Mouse (Mus musculus) CH12.LX (cell line): ENCODE data around the gene Trim15. TPM values are rescaled to one million over a fixed set of nuclear protein-coding genes. Genes with fewer than 3 reads are reported as not detected.

Source experiments
- DNase-seq: peaks from one replicate; pipeline ENCODE4 v3.0.0-alpha.2; 2013; ENCODE audit errors: extremely low read depth
- H3K27ac ChIP-seq: 2 replicates; pipeline ENCODE4 v1.5.1; 2012; ENCODE audit warnings: low read depth, mild to moderate bottlenecking, control low read depth, moderate library complexity; ENCODE audit not compliant: insufficient read depth
- H3K27me3 ChIP-seq: replicated peaks from 2 replicates; pipeline ENCODE3; 2012; ENCODE audit warnings: inconsistent platforms
- H3K36me3 ChIP-seq, 2 experiments: replicated peaks in 1 of 2; 2 replicates each; pipeline versions ENCODE3 to v1.6.1; 2012; ENCODE audit warnings: inconsistent platforms in 1 of 2, low read length in 1 of 2, mild to moderate bottlenecking in 1 of 2, mixed read lengths in 1 of 2, moderate library complexity in 1 of 2; ENCODE audit not compliant: control insufficient read depth in 1 of 2, insufficient read depth in 1 of 2
- H3K4me1 ChIP-seq, 2 experiments: 2 replicates each; pipeline ENCODE4 v1.6.1; 2012; ENCODE audit warnings: inconsistent platforms in 1 of 2, moderate library complexity in 1 of 2; ENCODE audit not compliant: insufficient read depth in 2 of 2, control insufficient read depth in 1 of 2
- H3K4me2 ChIP-seq: 2 replicates; pipeline ENCODE4 v1.6.1; 2012; ENCODE audit warnings: low read depth, mild to moderate bottlenecking, control low read depth; ENCODE audit not compliant: poor library complexity, insufficient read depth, severe bottlenecking
- H3K4me3 ChIP-seq, 3 experiments: fragments of 150-350 bp in 1 of 3; sonication (generic) in 1 of 3; replicated peaks in 1 of 3; 2 replicates each; pipeline versions ENCODE3 to v1.5.1; 2011 to 2012; ENCODE audit warnings: low read depth in 2 of 3, low read length in 2 of 3, mild to moderate bottlenecking in 2 of 3, moderate library complexity in 2 of 3, control low read depth in 1 of 3, improper control_type of control experiment in 1 of 3, inconsistent platforms in 1 of 3, mixed read lengths in 1 of 3; ENCODE audit not compliant: poor library complexity in 1 of 3
- H3K79me2 ChIP-seq: replicated peaks from 2 replicates; pipeline ENCODE4 v1.6.1; 2012; ENCODE audit warnings: mild to moderate bottlenecking, moderate library complexity; ENCODE audit not compliant: control insufficient read depth, poor library complexity, insufficient read depth, severe bottlenecking; ENCODE audit errors: extremely low read depth
- H3K9ac ChIP-seq: 2 replicates; pipeline ENCODE4 v1.6.1; 2012; ENCODE audit warnings: low read depth, mild to moderate bottlenecking, control low read depth, moderate library complexity; ENCODE audit not compliant: insufficient read depth
- H3K9me3 ChIP-seq: replicated peaks from 2 replicates; pipeline ENCODE3; 2012; ENCODE audit warnings: low read length, inconsistent platforms, mixed read lengths
- BHLHE40 ChIP-seq: IDR thresholded peaks from 2 replicates; pipeline ENCODE4 v1.6.1; 2011; ENCODE audit warnings: mild to moderate bottlenecking, low read depth, low read length, improper control_type of control experiment
- CHD2 ChIP-seq: IDR thresholded peaks from 2 replicates; pipeline ENCODE4 v1.6.1; 2011; ENCODE audit warnings: low read length, improper control_type of control experiment
- CTCF ChIP-seq, 2 experiments: IDR thresholded peaks in 1 of 2; conservative IDR thresholded peaks in 1 of 2; 2 replicates each; pipeline ENCODE4 v1.5.1; 2011 to 2012; ENCODE audit warnings: low read depth in 2 of 2, low read length in 2 of 2, improper control_type of control experiment in 1 of 2, inconsistent platforms in 1 of 2, mild to moderate bottlenecking in 1 of 2, moderate library complexity in 1 of 2
- ELF1 ChIP-seq: IDR thresholded peaks from 2 replicates; pipeline ENCODE4 v1.6.1; 2014; ENCODE audit warnings: low read depth, mild to moderate bottlenecking, inconsistent platforms, low read length, improper control_type of control experiment
- ETS1 ChIP-seq: conservative IDR thresholded peaks from 2 replicates; pipeline ENCODE4 v1.6.1; 2012; ENCODE audit warnings: low read depth, mild to moderate bottlenecking, inconsistent platforms, low read length, improper control_type of control experiment, moderate library complexity
- GABPA ChIP-seq: IDR thresholded peaks from 2 replicates; pipeline ENCODE4 v1.6.1; 2012; ENCODE audit warnings: low read depth, low read length, improper control_type of control experiment, inconsistent platforms; ENCODE audit not compliant: insufficient replicate concordance
- IRF4 ChIP-seq: IDR thresholded peaks from 2 replicates; pipeline ENCODE4 v1.6.1; 2014; ENCODE audit warnings: low read depth, mild to moderate bottlenecking, inconsistent platforms, low read length, improper control_type of control experiment
- JUND ChIP-seq: conservative IDR thresholded peaks from 2 replicates; pipeline ENCODE4 v1.6.1; 2011; ENCODE audit warnings: low read depth, low read length, improper control_type of control experiment
- MAX ChIP-seq: IDR thresholded peaks from 2 replicates; pipeline ENCODE4 v1.6.1; 2011; ENCODE audit warnings: low read length, improper control_type of control experiment
- MEF2A ChIP-seq: IDR thresholded peaks from 2 replicates; pipeline ENCODE4 v1.6.1; 2014; ENCODE audit warnings: low read depth, mild to moderate bottlenecking, inconsistent platforms, low read length, improper control_type of control experiment, borderline replicate concordance
- MXI1 ChIP-seq: IDR thresholded peaks from 2 replicates; pipeline ENCODE4 v1.6.1; 2011; ENCODE audit warnings: mild to moderate bottlenecking, low read depth, low read length, improper control_type of control experiment
- MYC ChIP-seq: IDR thresholded peaks from 2 replicates; pipeline ENCODE4 v1.6.1; 2011; ENCODE audit warnings: low read depth, mild to moderate bottlenecking, improper control_type of control experiment, low read length
- NELFE ChIP-seq: IDR thresholded peaks from 2 replicates; pipeline ENCODE4 v1.6.1; 2011; ENCODE audit warnings: low read depth, low read length, improper control_type of control experiment
- NRF1 ChIP-seq: IDR thresholded peaks from 2 replicates; pipeline ENCODE4 v1.6.1; 2014; ENCODE audit warnings: low read depth, mild to moderate bottlenecking, inconsistent platforms, low read length, improper control_type of control experiment, moderate library complexity
- POLR2A ChIP-seq: IDR thresholded peaks from 2 replicates; pipeline ENCODE4 v1.6.1; 2011; ENCODE audit warnings: low read depth, mild to moderate bottlenecking, improper control_type of control experiment, low read length
- POLR2AphosphoS2 ChIP-seq: IDR thresholded peaks from 2 replicates; pipeline ENCODE4 v1.6.1; 2011; ENCODE audit warnings: low read depth, low read length, improper control_type of control experiment
- RAD21 ChIP-seq: IDR thresholded peaks from 2 replicates; pipeline ENCODE4 v1.6.1; 2011; ENCODE audit warnings: low read depth, mild to moderate bottlenecking, low read length, improper control_type of control experiment, moderate library complexity
- SMC3 ChIP-seq: IDR thresholded peaks from 2 replicates; pipeline ENCODE4 v1.6.1; 2011; ENCODE audit warnings: low read depth, low read length, improper control_type of control experiment
- ZMIZ1 ChIP-seq: IDR thresholded peaks from 2 replicates; pipeline ENCODE4 v1.6.1; 2012; ENCODE audit warnings: low read depth, mild to moderate bottlenecking, inconsistent platforms, low read length, improper control_type of control experiment
- ZNF384 ChIP-seq: IDR thresholded peaks from 2 replicates; pipeline ENCODE4 v1.6.1; 2012; ENCODE audit warnings: low read depth, low read length, improper control_type of control experiment, inconsistent platforms
- dilution Hi-C: fragments of 300-500 bp; cut with MboI; formaldehyde crosslinking; loops from 2 replicates; pipeline ENCODE4 v1.14.3; 2020; ENCODE audit warnings: low sequenced_read_pairs; ENCODE audit not compliant: extremely low pct_unique_long_range_greater_than_20kb, extremely low pct_ligation_motif_present
- in situ Hi-C: fragments of 300-500 bp; cut with MboI; formaldehyde crosslinking; loops from 3 replicates; pipeline ENCODE4 v1.14.3; 2019; ENCODE audit warnings: low sequenced_read_pairs, low pct_ligation_motif_present, low pct_unique_long_range_greater_than_20kb, mixed read lengths
- polyA plus RNA-seq: library from polyadenylated mRNA; unstranded; fragments of >175 nt; gene quantifications from 2 replicates; pipeline ENCODE4 v1.2.1, GENCODE M21; 2012; ENCODE audit warnings: low read depth; ENCODE audit not compliant: insufficient read length
- total RNA-seq, 2 experiments: library from RNA; depleted of rRNA; stranded (reverse); fragments of 300-350 nt in 1 of 2; fragments of >200 nt in 1 of 2; gene quantifications; 2 replicates each; pipeline ENCODE4 v1.2.3; 2012 to 2014

Trim15 gene
- total and polyA plus RNA-seq, 3 experiments, result not detected

- TF ChIP-seq MEF2A, result no peak
- no peak for TF ChIP-seq NRF1
These were observed 48.1 kb upstream of the Trim15 start (continued) for GRCm38 (mm10) chr17:36915076-36915475.

- peak; percentile 82 for DNase-seq
- dilution Hi-C loops (no loop called here), in situ Hi-C loops (loop anchor here (10.0 kb wide), 2 partner anchors 81 to 291 kb away; partner anchors contain the start of gene Olfr94)
- H3K79me2 ChIP-seq, result no peaks in the 10 kb centered on the region
- H3K27ac ChIP-seq, result no peak overlapping the region
- H3K4me3 ChIP-seq, result no peak overlapping the region
- H3K9me3 ChIP-seq, result no peaks in the 10 kb centered on the region
- no peak overlapping the region for H3K9ac ChIP-seq
- H3K4me1 ChIP-seq, result 0 out of 4 replicates have a peak, but pooled peaks cover 3 to 4% of the 10 kb centered on the region in 2 experiments
- no peak overlapping the region for H3K4me2 ChIP-seq
- peaks cover 4% of the 10 kb centered on the region for H3K27me3 ChIP-seq
- TF ChIP-seq MYC (0 out of 2 replicates have a peak, but pooled peaks have one; percentile 35), SMC3 (peak; percentile 84), GABPA (no peak), RAD21 (peak; percentile 49), ZNF384 (no peak), JUND (0 out of 2 replicates have a peak, but pooled peaks have one; percentile 12), CTCF (conservative IDR thresholded peaks at IDR 0.05 in 1 of 2, IDR thresholded peaks at IDR 0.05 in 1 of 2; ENCODE audit: low read depth in 2 of 2, low read length in 2 of 2) (peak; percentile 66 to 89)
- H3K36me3 ChIP-seq, result no peaks in the 10 kb centered on the region
These were observed 47.1 kb upstream of the Trim15 start for GRCm38 (mm10) chr17:36914108-36914507.

- TF ChIP-seq ELF1 (no peak), ZMIZ1 (no peak), ETS1 (no peak), CTCF (conservative IDR thresholded peaks at IDR 0.05 in 1 of 2, IDR thresholded peaks at IDR 0.05 in 1 of 2; ENCODE audit: low read depth in 2 of 2, low read length in 2 of 2) (no peak), MXI1 (no peak), NELFE (no peak), POLR2AphosphoS2 (no peak), MAX (no peak), MYC (no peak), POLR2A (no peak), IRF4 (no peak), CHD2 (no peak), BHLHE40 (no peak), NRF1 (no peak)
- no peak overlapping the region for H3K27ac ChIP-seq
- H3K36me3 ChIP-seq, result no peaks in the 10 kb centered on the region
- dilution Hi-C loops (no loop called here), in situ Hi-C loops (loop anchor here (10.0 kb wide), 2 partner anchors 83 to 293 kb away; partner anchors contain the start of gene Olfr94)
- H3K27me3 ChIP-seq, result peaks cover 6% of the 10 kb centered on the region
- H3K4me3 ChIP-seq, result no peak overlapping the region
- DNase-seq, result no peak
- no peaks in the 10 kb centered on the region for H3K79me2 ChIP-seq
- H3K4me2 ChIP-seq, result no peak overlapping the region
- H3K4me1 ChIP-seq, result peaks cover 4 to 9% of the 10 kb centered on the region in 2 experiments; a peak in 2 of 4 replicates
- no peak overlapping the region for H3K9ac ChIP-seq
- no peaks in the 10 kb centered on the region for H3K9me3 ChIP-seq
These were observed 45.0 kb upstream of the Trim15 start for GRCm38 (mm10) chr17:36912031-36912430.
